Mouse (Mus musculus) CH12.LX (cell line): ENCODE results near the gene Myt1. TPM values are rescaled to one million over a fixed set of nuclear protein-coding genes. Genes with fewer than 3 reads are reported as not detected.

Experiments used
- polyA plus RNA-seq: library from polyadenylated mRNA; unstranded; fragments of >175 nt; gene quantifications from 2 replicates; pipeline ENCODE4 v1.2.1, GENCODE M21; 2012; ENCODE audit warnings: low read depth; ENCODE audit not compliant: insufficient read length
- total RNA-seq, 2 experiments: library from RNA; depleted of rRNA; stranded (reverse); fragments of 300-350 nt in 1 of 2; fragments of >200 nt in 1 of 2; gene quantifications; 2 replicates each; pipeline ENCODE4 v1.2.3; 2012 to 2014

Gene Myt1
- total and polyA plus RNA-seq, 3 experiments = not detected

Other genes starting within 250 kb of the Myt1 start
- 54.5 and 57.6 TPM in 2 replicates for gene Dnajc5, start 242.8 kb upstream of the Myt1 start, total RNA-seq (2012; rRNA removed)
- 45.5 and 51.1 TPM in 2 replicates for gene Dnajc5, start 242.8 kb upstream of the Myt1 start, total RNA-seq (2014; rRNA removed)
- gene Dnajc5, start 242.8 kb upstream of the Myt1 start, polyA plus RNA-seq = 54.6 and 62.7 TPM in 2 replicates
- gene Uckl1, start 178.4 kb upstream of the Myt1 start, total RNA-seq (2012; rRNA removed) = 20.3 and 31.9 TPM in 2 replicates
- gene Uckl1, start 178.4 kb upstream of the Myt1 start, total RNA-seq (2014; rRNA removed) = 18.6 and 18.7 TPM in 2 replicates
- 16.0 and 18.0 TPM in 2 replicates for gene Uckl1, start 178.4 kb upstream of the Myt1 start, polyA plus RNA-seq
- gene Prpf6, start 171.5 kb upstream of the Myt1 start, total RNA-seq (2012; rRNA removed) = 48.1 and 52.7 TPM in 2 replicates
- 28.3 and 28.8 TPM in 2 replicates for gene Prpf6, start 171.5 kb upstream of the Myt1 start, total RNA-seq (2014; rRNA removed)
- 53.8 and 62.4 TPM in 2 replicates for gene Prpf6, start 171.5 kb upstream of the Myt1 start, polyA plus RNA-seq
- 16.6 and 18.1 TPM in 2 replicates for gene Zfp512b, start 170.5 kb upstream of the Myt1 start, total RNA-seq (2012; rRNA removed)
- 11.0 TPM in 2 replicates for gene Zfp512b, start 170.5 kb upstream of the Myt1 start, total RNA-seq (2014; rRNA removed)
- 26.8 and 27.1 TPM in 2 replicates for gene Zfp512b, start 170.5 kb upstream of the Myt1 start, polyA plus RNA-seq
- 2.7 and 3.8 TPM in 2 replicates for gene Samd10, start 164.1 kb upstream of the Myt1 start, total RNA-seq (2012; rRNA removed)
- gene Samd10, start 164.1 kb upstream of the Myt1 start, total RNA-seq (2014; rRNA removed) = 0.32 TPM in 1 of 2 replicates, not detected in the other
- gene Samd10, start 164.1 kb upstream of the Myt1 start, polyA plus RNA-seq = 0.38 and 0.66 TPM in 2 replicates
- gene Gm29797, start 106.3 kb upstream of the Myt1 start, total RNA-seq (2012; rRNA removed) = 0.25 and 0.34 TPM in 2 replicates
- not detected in 2 replicates for gene Gm29797, start 106.3 kb upstream of the Myt1 start, total RNA-seq (2014; rRNA removed)
- not detected in 2 replicates for gene Gm29797, start 106.3 kb upstream of the Myt1 start, polyA plus RNA-seq
- gene Sox18, start 91.7 kb upstream of the Myt1 start, total RNA-seq (2012; rRNA removed) = not detected in 2 replicates
- gene Sox18, start 91.7 kb upstream of the Myt1 start, total RNA-seq (2014; rRNA removed) = not detected in 2 replicates
- gene Sox18, start 91.7 kb upstream of the Myt1 start, polyA plus RNA-seq = not detected in 2 replicates
- gene Tcea2, start 83.0 kb upstream of the Myt1 start, total RNA-seq (2012; rRNA removed) = 12.9 and 14.4 TPM in 2 replicates
- 9.2 TPM in 2 replicates for gene Tcea2, start 83.0 kb upstream of the Myt1 start, total RNA-seq (2014; rRNA removed)
- 7.0 and 8.8 TPM in 2 replicates for gene Tcea2, start 83.0 kb upstream of the Myt1 start, polyA plus RNA-seq
- 67.0 and 75.4 TPM in 2 replicates for gene Rgs19, start 69.4 kb upstream of the Myt1 start, total RNA-seq (2012; rRNA removed)
- 40.2 and 50.2 TPM in 2 replicates for gene Rgs19, start 69.4 kb upstream of the Myt1 start, total RNA-seq (2014; rRNA removed)
- gene Rgs19, start 69.4 kb upstream of the Myt1 start, polyA plus RNA-seq = 155 and 159 TPM in 2 replicates
- not detected in 2 replicates for gene Lkaaear1, start 64.9 kb upstream of the Myt1 start, total RNA-seq (2012; rRNA removed)
- gene Lkaaear1, start 64.9 kb upstream of the Myt1 start, total RNA-seq (2014; rRNA removed) = not detected in 2 replicates
- not detected in 2 replicates for gene Lkaaear1, start 64.9 kb upstream of the Myt1 start, polyA plus RNA-seq
- 0.08 and 0.25 TPM in 2 replicates for gene Oprl1, start 48.3 kb upstream of the Myt1 start, total RNA-seq (2012; rRNA removed)
- not detected in 2 replicates for gene Oprl1, start 48.3 kb upstream of the Myt1 start, total RNA-seq (2014; rRNA removed)
- 0.14 TPM in 1 of 2 replicates, not detected in the other for gene Oprl1, start 48.3 kb upstream of the Myt1 start, polyA plus RNA-seq
- 10.8 and 17.1 TPM in 2 replicates for gene Pcmtd2, start 74.5 kb downstream of the Myt1 start, total RNA-seq (2012; rRNA removed)
- gene Pcmtd2, start 74.5 kb downstream of the Myt1 start, total RNA-seq (2014; rRNA removed) = 14.4 and 14.7 TPM in 2 replicates
- 10.3 and 10.9 TPM in 2 replicates for gene Pcmtd2, start 74.5 kb downstream of the Myt1 start, polyA plus RNA-seq
- 38.3 and 39.4 TPM in 2 replicates for gene Polr3k, start 101.0 kb downstream of the Myt1 start, total RNA-seq (2012; rRNA removed)
- 50.7 and 55.9 TPM in 2 replicates for gene Polr3k, start 101.0 kb downstream of the Myt1 start, total RNA-seq (2014; rRNA removed)
- 28.5 and 30.5 TPM in 2 replicates for gene Polr3k, start 101.0 kb downstream of the Myt1 start, polyA plus RNA-seq
- gene Gm14496, start 227.8 kb downstream of the Myt1 start, total RNA-seq (2012; rRNA removed) = not detected in 2 replicates
- not detected in 2 replicates for gene Gm14496, start 227.8 kb downstream of the Myt1 start, total RNA-seq (2014; rRNA removed)
- gene Gm14496, start 227.8 kb downstream of the Myt1 start, polyA plus RNA-seq = not detected in 2 replicates